Mouse (Mus musculus) right cerebral cortex, adult 18-20 months (tissue): ENCODE data around the gene Timm22.

ENCODE experiments used
- DNase-seq: peaks from one replicate; pipeline ENCODE4 v3.0.0; 2022; ENCODE audit warnings: mixed read lengths

Gene Timm22

GRCm38 (mm10) chr11:76392532-76392931, 14.2 kb upstream of the Timm22 start:
- no peak for DNase-seq

GRCm38 (mm10) chr11:76392996-76393395, 13.8 kb upstream of the Timm22 start:
- DNase-seq, result no peak

GRCm38 (mm10) chr11:76397650-76398311, 9.0 kb upstream of the Timm22 start:
- DNase-seq, result no peak

GRCm38 (mm10) chr11:76398312-76398797, 8.4 kb upstream of the Timm22 start:
- no peak for DNase-seq

GRCm38 (mm10) chr11:76398798-76399586, 7.8 kb upstream of the Timm22 start, which contains the start of gene Nxn:
Nxn (minus strand) TSS chr11:76399140.
- peak; percentile 85 for DNase-seq

- no peak for DNase-seq
Observed at GRCm38 (mm10) chr11:76399587-76400330, 7.0 kb upstream of the Timm22 start.

- no peak for DNase-seq
Observed at GRCm38 (mm10) chr11:76401398-76401797, 5.4 kb upstream of the Timm22 start.

GRCm38 (mm10) chr11:76405113-76405512, 1.6 kb upstream of the Timm22 start:
- no peak for DNase-seq

GRCm38 (mm10) chr11:76405626-76406264, 1.0 kb upstream of the Timm22 start:
- DNase-seq, result no peak

GRCm38 (mm10) chr11:76410826-76411225, 4.1 kb downstream of the Timm22 start:
- peak; percentile 75 for DNase-seq

- DNase-seq, result no peak
Observed at GRCm38 (mm10) chr11:76413202-76413601, 6.5 kb downstream of the Timm22 start.

- no peak for DNase-seq
Observed at GRCm38 (mm10) chr11:76415001-76415400, 8.2 kb downstream of the Timm22 start.

- no peak for DNase-seq
Observed at GRCm38 (mm10) chr11:76415985-76416384, 9.2 kb downstream of the Timm22 start.

- DNase-seq, result peak; percentile 69
Observed at GRCm38 (mm10) chr11:76418423-76418822, 11.7 kb downstream of the Timm22 start.

GRCm38 (mm10) chr11:76419179-76419578, 12.4 kb downstream of the Timm22 start:
- no peak for DNase-seq

GRCm38 (mm10) chr11:76420896-76421295, 14.1 kb downstream of the Timm22 start:
- no peak for DNase-seq

- DNase-seq, result no peak
Observed at GRCm38 (mm10) chr11:76425749-76426148, 19.0 kb downstream of the Timm22 start.

GRCm38 (mm10) chr11:76427781-76428180, 21.0 kb downstream of the Timm22 start:
- peak; percentile 49 for DNase-seq

GRCm38 (mm10) chr11:76429046-76429445, 22.3 kb downstream of the Timm22 start:
- no peak for DNase-seq

GRCm38 (mm10) chr11:76429556-76429955, 22.8 kb downstream of the Timm22 start:
- DNase-seq, result peak; percentile 46

GRCm38 (mm10) chr11:76429966-76430631, 23.3 kb downstream of the Timm22 start:
- DNase-seq, result no peak

- no peak for DNase-seq
Observed at GRCm38 (mm10) chr11:76436009-76436408, 29.3 kb downstream of the Timm22 start.
